18 mouse cellular contexts compared by ENCODE assay signal in the genomic region with DNA sequence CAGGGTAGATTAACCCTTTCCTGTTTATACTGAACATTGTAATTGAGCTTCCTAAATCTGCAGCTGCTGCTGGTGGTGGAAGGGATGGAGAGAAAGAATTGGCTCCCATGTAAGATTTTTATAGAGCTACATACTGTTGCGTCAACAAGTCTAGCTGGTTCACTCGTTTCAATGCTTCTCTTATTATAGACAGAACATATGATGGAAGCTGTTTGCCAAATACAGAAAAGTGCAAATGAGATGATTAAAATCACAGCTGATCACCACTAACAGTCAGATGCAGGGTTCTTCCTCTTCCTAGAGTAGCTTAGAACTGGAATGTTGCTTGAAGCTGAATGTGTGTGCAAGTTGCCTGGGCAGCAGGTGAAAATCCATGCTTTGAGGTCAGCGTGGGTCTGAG.
"Had no signal": no experiment of that assay in that cellular context is flagged by ENCODE, and none has a peak within 500 bp of the region (broad histone marks: within the 10 kb centered on the region; RNA-seq: fewer than 3 reads in every experiment).

No protein-coding gene starts in this region.

- ATAC-seq: midbrain, embryonic 15.5 days had no signal

- H3K9me3 ChIP-seq: kidney, embryonic 15.5 days; liver, embryonic 13.5 days; midbrain, embryonic 15.5 days; neural tube, embryonic 12.5 days; neural tube, embryonic 15.5 days had no signal

- H3K4me1 ChIP-seq: liver, embryonic 13.5 days had no signal

- H3K9ac ChIP-seq: kidney, embryonic 15.5 days; liver, embryonic 13.5 days; midbrain, embryonic 15.5 days; neural tube, embryonic 12.5 days; neural tube, embryonic 15.5 days had no signal

- H3K36me3 ChIP-seq: kidney, embryonic 15.5 days; liver, embryonic 13.5 days; midbrain, embryonic 15.5 days; neural tube, embryonic 12.5 days; neural tube, embryonic 15.5 days had no signal

- H3K27me3 ChIP-seq: midbrain, embryonic 15.5 days; neural tube, embryonic 12.5 days; neural tube, embryonic 15.5 days had no signal

- H3K27ac ChIP-seq: kidney, embryonic 15.5 days; liver, embryonic 13.5 days; midbrain, embryonic 15.5 days; neural tube, embryonic 12.5 days; neural tube, embryonic 15.5 days; stomach, postnatal 0 days had no signal

- DNase-seq: kidney, adult 8-10 months; kidney, postnatal 10 days; kidney, postnatal 36 days; left cerebral cortex, postnatal 4 days; liver, embryonic 13.5 days; lung, adult 2 months; lung, postnatal 14 days; lung, postnatal 4 days; right cerebral cortex, adult 18-20 months; right cerebral cortex, postnatal 14 days; right cerebral cortex, postnatal 4 days; thymus, postnatal 25 days had no signal

- H3K4me3 ChIP-seq: kidney, embryonic 15.5 days; liver, embryonic 13.5 days; midbrain, embryonic 15.5 days; neural tube, embryonic 12.5 days; neural tube, embryonic 15.5 days had no signal

- H3K4me2 ChIP-seq: kidney, embryonic 15.5 days; liver, embryonic 13.5 days; midbrain, embryonic 11.5 days; midbrain, embryonic 15.5 days; neural tube, embryonic 12.5 days; neural tube, embryonic 15.5 days had no signal
